Mouse (Mus musculus): ENCODE measurements at regions not wholly inside any gene's neighbourhood (a gene's known extent, or its start where the extent isn't known, plus 50 kb on each side); places are given as distances from the start of the nearest gene placed in this dataset.
A peak's percentile ranks its signal among the peaks of the same experiment; 100 is the strongest.

DNA sequence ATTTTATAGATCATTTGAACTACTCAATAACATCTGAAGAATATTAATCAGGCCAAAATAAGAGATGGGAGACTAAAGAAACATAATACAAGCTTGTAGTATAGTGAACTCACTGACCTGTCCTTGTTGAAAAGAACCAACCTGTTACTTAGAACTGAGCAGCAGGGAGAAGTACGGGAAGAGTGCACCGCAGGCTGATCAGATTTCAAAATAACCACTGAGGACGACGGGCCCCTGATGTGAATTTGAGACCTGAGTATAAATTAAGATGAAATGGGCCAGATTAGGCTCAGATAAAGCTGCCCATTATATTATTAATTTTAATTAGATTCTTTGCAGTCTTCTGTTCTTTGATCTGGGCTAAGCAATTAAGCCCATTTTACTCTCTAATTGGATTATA is 391.2 kb upstream of the Tyrp1 start:
- intact Hi-C loops (cut with DNase I; ENCODE audit: low total_unique reads), result no loop called here
- DNase-seq, result no peak

DNA sequence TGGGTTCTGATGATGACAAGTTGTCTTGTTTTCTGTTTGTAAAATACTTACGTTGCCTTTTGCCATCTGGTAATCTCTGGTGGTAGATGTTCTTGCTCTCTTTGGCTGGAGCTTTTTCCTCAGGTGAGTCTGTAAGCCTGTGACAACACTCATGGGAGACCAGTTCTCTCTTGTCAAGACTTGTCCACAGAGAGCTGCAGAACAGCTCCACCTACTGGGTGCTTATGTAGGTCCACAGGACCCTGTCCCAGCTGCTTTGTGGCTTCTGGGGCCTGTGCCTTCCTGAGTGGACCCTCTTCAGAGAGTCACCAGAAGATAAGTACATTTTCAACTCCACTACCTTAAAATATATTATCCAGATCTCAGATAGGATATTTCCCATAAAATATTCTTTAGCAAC is 370.3 kb upstream of the Tyrp1 start:
- no peak for DNase-seq
- intact Hi-C loops (cut with DNase I; ENCODE audit: low total_unique reads), result no loop called here

DNA sequence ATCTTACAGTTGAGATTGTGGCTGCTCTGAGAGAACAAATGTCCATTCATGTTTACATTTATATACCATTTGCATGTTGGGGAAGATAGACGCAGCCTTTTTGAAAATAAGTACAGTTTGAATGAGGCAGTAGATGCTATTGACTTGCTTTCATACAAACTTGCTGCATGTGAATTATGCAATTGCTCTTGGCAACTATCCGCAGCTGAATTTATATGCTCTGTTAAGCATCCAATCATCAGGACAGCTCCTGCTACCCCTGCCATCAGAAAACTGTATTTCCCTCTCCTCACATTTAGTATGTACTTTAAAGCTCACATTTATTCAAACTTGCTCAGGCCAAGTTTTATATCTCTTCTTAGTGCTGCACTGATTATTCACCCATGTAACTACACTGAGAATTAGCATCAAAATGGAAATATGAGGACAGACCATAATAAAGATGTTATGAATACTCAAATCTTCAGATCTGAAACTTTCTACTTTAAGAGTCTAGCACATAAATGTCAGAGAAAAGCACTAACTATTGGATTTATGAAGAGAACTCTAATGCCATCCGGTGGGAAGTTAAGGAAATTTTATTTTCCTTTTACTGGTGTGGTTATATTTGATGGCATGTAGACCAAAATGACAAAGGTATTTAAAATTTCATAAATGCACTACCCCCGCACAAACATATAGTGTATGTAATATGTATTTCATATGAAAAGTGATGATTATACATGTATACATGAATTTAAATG is 358.0 kb upstream of the Tyrp1 start:
- intact Hi-C loops (cut with DNase I; ENCODE audit: low total_unique reads), result no loop called here
- no peak for DNase-seq

DNA sequence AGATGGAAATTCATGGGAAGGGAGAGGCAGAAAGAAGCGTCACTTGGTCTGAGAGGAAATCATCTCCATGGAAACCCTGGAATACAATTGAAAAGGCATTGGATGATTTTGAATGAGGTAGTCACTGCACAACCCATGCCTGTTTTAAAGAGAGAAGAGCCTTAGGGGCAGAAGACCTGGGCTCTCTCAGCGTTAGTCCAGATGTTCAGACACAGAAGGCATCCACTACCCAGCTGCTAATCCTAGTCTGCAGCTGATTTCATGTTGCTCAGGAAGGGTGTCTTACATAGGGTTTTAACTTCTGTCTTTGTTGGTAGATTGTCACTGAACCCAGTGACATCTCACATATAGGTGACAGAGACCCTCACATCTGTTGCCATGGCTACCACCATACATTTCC is 318.8 kb upstream of the Tyrp1 start:
- no peak for DNase-seq
- intact Hi-C loops (cut with DNase I; ENCODE audit: low total_unique reads), result no loop called here

DNA sequence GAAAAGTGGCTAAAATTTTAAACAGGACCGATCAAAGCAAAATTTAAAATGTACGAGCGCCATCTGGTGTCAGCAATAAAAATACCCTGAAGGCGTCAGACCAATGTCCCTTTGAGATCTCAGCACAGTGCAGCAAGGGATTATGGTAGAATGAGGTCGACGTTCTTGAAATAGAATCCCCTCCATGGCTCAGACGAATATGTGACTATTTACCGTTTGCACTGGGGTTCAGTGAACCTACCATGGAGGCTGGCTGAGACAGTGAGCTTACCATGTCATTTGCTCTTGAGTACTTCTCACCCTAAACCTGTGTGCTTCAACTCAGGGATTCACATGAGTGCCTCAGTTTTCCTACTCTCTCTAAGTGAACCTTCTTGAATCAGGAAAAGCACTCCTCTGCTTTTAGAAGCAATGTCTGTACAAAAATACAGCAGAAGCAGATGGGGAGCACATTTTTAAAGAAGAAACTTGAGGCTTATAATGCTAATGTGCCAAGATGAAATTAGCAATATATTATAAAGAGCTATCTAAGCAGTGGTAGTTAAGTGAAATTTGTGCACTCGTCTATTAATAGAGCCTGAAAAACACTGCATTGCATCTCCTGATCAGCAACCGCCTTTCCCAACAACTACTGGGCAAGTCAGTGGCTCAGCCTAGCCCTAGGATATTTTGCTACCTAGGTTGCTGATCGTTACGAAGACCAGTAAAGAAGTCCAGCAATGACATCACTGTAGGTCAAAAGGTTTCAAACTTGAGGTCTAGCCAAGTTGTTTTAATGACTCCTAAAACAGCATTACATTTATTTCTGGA is 316.2 kb upstream of the Tyrp1 start:
- intact Hi-C loops (cut with DNase I; ENCODE audit: low total_unique reads), result no loop called here
- peak; percentile 3 for DNase-seq

DNA sequence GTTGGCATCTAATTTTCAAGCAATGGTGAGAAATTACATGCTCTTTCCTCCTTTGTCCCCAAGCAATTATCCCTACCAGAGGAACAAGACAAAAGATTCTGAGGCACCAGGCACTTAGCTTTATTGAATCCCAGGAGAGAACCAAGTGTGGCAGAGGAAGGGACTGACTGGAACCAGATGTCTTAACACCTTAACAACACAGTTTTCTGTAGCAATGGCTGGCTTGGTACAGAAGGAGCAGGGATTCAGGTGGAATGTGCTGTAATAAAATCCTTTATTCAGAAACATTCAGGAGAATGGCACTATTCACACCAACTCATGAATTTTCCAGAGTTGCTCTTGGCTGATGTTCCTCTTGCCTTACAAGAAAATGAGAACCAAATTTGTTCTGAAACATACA is 315.3 kb upstream of the Tyrp1 start:
- intact Hi-C loops (cut with DNase I; ENCODE audit: low total_unique reads), result no loop called here
- no peak for DNase-seq

DNA sequence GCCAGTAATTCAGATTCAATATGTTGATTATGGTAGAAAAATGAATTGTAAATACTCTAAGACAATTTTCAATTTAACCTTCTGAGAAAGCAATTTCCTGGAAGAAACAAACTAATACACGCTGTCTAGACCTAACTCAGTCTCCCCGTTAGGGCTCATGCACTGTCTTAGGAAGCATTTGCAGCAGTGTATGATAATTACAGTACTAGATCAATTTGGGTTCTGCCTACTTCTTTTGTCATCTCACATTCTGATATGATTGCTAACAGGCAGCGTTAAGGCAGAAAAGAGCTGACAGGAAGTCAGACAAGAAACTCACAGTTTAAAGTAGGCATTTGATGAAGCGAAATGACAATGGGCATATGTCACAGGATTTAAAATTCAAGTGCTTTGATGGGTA is 294.1 kb upstream of the Tyrp1 start:
- no peak for DNase-seq
- intact Hi-C loops (cut with DNase I; ENCODE audit: low total_unique reads), result no loop called here

DNA sequence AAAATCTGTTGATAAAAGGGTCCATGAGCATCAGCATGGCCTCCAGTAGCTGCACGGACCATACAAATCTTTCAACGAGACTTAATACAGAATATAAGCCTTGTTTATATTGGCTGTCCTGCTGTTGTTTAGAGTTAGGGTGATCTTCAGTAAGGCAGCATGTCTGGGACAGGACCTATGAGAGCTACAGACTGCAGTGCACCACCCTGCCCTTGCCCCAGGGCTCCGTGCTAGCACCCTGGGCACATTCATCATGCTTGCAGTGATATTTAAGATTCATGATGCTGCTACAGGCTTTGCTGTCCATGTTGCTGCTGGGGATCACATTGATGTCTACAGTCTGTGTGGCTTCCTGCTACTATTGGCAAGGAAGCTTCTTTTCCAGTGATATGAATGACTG is 288.8 kb upstream of the Tyrp1 start:
- intact Hi-C loops (cut with DNase I; ENCODE audit: low total_unique reads), result no loop called here
- no peak for DNase-seq

DNA sequence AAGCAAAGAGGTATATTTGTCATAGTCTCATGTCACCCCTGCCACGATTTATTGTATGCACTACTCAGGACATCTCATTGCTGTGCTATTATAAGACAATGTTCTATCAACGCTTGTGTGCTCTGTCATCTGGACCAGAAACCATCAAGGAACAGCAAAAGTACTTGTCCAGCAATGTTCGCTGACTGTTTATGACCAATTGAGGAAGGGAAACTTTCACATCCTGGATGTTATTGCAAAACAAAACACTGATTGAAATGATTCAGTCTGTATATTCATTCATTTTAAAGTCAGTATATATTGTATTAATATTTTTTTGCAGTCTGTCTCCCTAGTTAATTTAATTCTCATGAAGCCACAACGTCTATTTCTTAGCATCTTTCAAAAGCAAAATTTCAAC is 244.5 kb upstream of the Tyrp1 start:
- intact Hi-C loops (cut with DNase I; ENCODE audit: low total_unique reads), result no loop called here
- no peak for DNase-seq

DNA sequence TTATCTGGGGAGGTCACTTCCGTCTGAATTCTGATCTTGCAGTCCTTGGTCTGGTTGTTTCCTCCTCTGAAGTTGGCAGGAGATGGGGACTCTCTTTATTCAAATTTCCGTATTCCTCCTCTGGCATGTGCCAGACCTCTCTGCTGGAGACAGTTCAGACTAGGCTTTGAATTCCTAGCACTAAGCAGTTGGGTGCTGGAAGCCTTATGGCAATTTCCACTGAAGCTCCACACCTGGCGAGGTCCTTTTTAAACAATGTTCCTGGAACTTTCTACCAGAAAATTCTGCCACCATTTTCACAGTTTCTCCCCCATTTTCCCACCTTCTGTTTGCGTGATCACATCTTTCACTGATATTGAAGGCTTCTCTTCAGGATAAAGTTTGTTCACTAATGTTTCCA is 205.7 kb upstream of the Tyrp1 start:
- intact Hi-C loops (cut with DNase I; ENCODE audit: low total_unique reads), result no loop called here
- no peak for DNase-seq

DNA sequence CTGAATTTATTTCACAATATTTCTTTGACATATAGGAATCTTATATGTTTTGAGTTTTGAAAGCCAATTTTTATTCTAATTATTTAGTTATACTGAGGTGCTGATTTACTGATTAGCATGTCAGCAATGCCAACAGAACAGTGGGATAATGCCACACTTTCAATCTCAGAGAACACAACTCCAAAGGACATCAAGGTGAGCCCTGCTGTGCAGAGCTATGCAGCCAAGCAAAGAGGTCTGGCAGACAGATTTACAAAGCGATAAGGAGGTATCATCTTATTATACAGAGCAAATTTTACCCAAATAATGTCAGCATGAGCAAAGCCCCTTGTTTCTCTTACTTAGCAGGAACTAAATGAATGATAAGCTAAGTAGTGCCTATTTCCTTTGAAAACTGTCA is 204.7 kb upstream of the Tyrp1 start:
- DNase-seq, result no peak
- intact Hi-C loops (cut with DNase I; ENCODE audit: low total_unique reads), result no loop called here

DNA sequence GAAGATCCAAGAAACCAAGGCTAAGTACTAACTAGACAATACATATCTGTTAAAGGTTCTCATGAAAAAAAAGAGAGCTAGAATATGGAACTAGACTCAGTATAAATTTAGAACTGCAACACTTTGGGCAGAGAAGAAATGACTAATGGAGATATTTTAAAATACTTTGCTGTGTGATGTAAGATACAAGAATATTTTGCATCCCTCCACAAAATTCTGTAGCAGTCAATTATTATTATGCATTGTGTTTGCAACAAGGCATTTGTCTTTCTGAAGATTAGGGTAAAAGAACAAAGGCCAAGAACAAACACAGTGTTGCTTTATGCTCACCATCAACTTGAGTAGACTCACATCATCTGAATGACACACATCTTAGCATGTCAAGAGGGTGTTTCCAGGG is 203.7 kb upstream of the Tyrp1 start:
- DNase-seq, result no peak
- intact Hi-C loops (cut with DNase I; ENCODE audit: low total_unique reads), result no loop called here

DNA sequence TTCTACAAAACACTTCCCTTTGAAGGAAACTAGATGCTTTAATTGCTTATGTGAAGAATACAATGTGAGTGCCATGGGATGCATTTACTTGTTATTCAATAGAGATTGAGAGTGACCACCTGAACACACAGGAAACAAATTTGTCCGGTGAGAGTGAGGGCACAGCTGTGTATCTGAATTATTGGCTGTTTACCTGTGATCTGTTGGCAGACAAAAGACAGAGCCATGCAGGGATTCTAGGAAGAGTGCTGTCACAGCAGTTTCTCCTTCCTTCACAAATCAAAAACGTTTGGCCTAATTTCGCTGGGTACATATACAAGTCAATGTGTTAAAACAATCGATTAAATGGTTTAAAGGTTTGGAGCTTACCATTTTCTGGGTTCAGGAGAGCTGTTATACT is 202.9 kb upstream of the Tyrp1 start:
- DNase-seq, result no peak
- intact Hi-C loops (cut with DNase I; ENCODE audit: low total_unique reads), result no loop called here

DNA sequence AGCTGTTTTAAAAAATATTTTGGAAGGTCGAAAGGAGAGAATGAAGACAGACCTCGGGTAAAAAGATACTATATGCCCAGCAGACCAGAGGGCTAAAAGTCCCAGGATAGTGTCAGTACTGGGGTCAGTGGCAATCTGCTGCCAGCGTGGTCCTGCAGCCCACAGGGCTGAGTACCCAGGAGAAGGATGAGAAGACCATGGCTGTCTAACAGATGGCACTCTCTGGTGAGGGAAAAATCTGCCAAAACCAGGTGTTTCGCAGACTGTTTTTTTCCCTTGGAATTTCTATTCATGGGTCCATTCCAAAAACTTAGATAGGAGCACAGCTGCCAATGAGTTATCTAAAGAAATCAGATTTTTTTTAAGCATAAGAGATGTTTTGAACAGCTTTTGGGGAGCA is 202.5 kb upstream of the Tyrp1 start:
- no peak for DNase-seq
- intact Hi-C loops (cut with DNase I; ENCODE audit: low total_unique reads), result no loop called here

DNA sequence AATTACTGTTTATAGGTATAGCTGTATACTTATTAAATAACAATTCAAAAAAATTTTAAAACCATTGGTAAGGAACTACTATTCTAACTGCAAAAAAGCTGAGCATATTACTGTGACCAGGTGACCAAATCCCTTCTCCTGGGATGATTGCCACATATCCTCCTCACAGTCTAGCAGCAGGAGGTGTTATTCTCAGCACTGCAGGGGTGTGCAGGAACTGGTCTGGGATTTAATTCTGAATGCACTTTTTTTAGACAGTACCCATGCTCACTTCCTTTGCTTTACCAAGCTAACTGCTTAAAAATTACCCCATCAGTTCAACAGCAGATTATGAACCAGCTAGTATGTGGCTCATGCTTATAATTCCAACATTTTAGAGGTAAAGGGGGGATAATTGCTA is 195.5 kb upstream of the Tyrp1 start:
- intact Hi-C loops (cut with DNase I; ENCODE audit: low total_unique reads), result no loop called here

More for the DNA sequence above, 195.5 kb upstream of the Tyrp1 start:
- DNase-seq, result no peak

Measured in gastrocnemius, postnatal 14 days (tissue).